Mouse (Mus musculus): Measurements from ENCODE around the gene Cox19.
"Not testable (repeated sequence)": the region's sequence is repeated elsewhere in the genome, so short reads cannot be mapped to it uniquely, and the experiment has no call there.

Cox19 gene

GRCm38 (mm10) chr5:139363858-139364257 lies 12.6 kb upstream of the Cox19 start:
- DNase-seq (ENCODE audit: low spot score in 2 of 2), result no peak

- no peak for DNase-seq (ENCODE audit: low spot score in 2 of 2)
Measured at GRCm38 (mm10) chr5:139359244-139359643, 8.0 kb upstream of the Cox19 start.

- peak in 1 of 2 experiments; percentile 56 for DNase-seq (ENCODE audit: low spot score in 2 of 2)
Measured at GRCm38 (mm10) chr5:139358653-139359052, 7.4 kb upstream of the Cox19 start.

- peak; percentile 42 to 78 for DNase-seq (ENCODE audit: low spot score in 2 of 2)
Measured at GRCm38 (mm10) chr5:139355235-139355772, 4.1 kb upstream of the Cox19 start.

DNA sequence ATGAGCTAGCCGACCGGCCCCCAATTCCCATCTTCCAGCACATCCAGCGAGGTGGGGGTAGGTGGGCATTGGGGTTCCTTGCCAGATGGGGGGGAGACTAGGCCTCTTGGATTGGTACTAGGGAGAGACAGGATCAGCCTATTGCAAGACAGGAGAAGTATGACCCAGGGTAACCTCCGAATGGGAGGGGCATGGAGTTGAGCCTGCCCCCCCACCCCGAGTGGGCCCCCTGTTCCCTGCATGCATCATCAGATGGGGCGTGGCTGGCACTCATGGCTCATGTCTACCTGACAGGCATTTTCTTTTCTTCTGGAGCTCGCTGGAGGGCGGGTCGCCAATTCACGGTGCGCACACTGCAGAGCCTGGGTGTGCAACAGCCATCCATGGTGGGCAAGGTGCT lies 2.7 kb upstream of the Cox19 start:
- no peak for DNase-seq (ENCODE audit: low spot score in 2 of 2)

- peak; percentile 52 to 86 for DNase-seq (ENCODE audit: low spot score in 2 of 2)
Measured at GRCm38 (mm10) chr5:139353496-139353895, 2.3 kb upstream of the Cox19 start.

GRCm38 (mm10) chr5:139352317-139352716 lies 1.1 kb upstream of the Cox19 start, which contains the start of gene Cyp2w1:
Cyp2w1 (plus strand) TSS chr5:139352617.
- no peak for DNase-seq (ENCODE audit: low spot score in 2 of 2)

GRCm38 (mm10) chr5:139351628-139352027 lies 410 bp upstream of the Cox19 start:
- peak; percentile 68 to 69 for DNase-seq (ENCODE audit: low spot score in 2 of 2)

DNA sequence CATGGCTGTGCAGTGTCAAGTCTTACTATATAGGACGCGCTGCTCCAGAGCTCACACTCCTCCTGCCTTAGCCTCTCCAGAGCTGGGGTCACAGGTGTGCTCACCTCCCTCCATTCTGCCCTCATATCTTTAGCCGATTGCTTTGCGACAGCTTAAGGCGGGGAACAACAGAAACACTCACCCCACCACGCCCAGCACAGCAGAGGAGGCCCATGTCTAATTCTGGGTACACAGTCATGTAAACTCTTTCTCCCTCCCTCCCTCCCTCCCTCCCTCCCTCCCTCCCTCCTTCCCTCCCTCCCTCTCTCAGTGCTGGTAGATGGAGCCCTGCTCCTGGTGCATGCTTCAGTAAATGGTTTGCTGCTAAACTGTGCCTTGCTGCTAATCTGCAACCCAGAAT lies 1.5 kb downstream of the Cox19 start:
- DNase-seq (ENCODE audit: low spot score in 2 of 2), result no peak

DNA sequence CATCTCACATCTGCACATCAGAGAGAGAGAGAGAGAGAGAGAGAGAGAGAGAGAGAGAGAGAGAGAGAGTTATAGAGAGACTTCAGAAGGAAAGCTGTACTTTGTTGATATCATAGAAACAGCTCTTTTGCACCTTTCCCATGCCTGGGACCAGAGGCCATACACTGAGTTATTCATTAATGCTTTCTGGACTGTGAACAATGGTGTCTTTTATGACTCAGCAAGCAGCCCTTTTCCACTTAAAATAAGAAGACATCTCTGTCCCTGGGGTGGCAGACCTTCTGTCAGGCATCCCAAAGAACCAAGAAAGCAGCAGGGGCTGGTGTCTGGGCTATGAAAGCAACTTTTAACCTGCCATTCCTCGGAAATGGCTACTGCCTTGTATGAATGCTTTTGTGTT lies 4.0 kb downstream of the Cox19 start:
- DNase-seq (ENCODE audit: low spot score in 2 of 2), result no peak

DNA sequence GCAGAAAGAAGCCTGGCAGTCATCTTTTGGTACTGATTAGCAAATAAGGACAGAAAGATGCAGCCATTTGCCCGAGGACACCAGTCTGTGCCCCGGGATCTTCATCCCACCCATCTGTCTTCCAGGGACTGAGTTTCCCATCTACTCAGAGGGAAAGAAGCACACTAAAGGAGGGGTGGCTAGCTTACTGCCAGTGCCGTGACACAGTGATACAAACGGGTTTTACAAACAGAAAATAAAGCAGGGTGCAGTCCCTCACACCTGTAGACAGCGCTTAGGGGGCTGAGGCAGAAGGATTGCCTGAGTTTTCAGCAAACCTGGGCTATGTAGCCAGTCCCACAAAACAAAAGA lies 5.9 kb downstream of the Cox19 start:
- DNase-seq (ENCODE audit: low spot score in 2 of 2), result no peak

DNA sequence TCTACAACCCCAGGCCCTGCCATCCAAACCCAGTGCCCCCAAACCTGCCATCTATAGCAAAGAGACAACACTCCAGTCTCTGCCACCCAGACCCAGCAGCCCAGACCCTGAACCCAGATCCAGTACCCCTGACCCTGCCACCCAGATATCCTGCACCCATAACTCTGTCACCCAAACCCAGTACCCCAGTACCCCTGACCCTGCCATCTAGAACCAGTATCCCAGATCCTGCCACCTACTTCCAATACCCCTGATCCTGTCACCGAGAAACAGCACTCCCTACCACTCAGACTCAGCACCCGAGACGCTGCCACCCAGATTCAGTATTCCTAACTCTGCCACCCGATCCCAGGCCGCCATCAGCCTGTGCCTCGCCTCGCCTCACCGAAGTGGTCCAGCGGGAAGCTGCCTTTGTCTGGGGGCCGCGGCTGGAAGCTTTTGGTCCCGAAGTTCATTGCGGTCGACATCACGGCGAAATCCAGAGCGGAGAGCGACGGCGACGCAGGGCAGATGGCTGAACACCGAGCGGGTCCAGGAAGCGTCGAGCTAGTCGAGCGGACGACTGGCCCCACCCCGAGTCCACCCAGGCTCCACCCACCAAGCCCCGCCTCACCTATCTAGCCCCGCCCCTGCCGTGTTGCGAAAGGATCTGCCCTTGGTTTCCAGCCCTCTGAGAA lies 6.4 kb downstream of the Cox19 start:
- peak; percentile 92 to 95 for DNase-seq (ENCODE audit: low spot score in 2 of 2)

- peak; percentile 71 to 85 for DNase-seq (ENCODE audit: low spot score in 2 of 2)
Measured at GRCm38 (mm10) chr5:139344021-139344686, 7.1 kb downstream of the Cox19 start.

DNA sequence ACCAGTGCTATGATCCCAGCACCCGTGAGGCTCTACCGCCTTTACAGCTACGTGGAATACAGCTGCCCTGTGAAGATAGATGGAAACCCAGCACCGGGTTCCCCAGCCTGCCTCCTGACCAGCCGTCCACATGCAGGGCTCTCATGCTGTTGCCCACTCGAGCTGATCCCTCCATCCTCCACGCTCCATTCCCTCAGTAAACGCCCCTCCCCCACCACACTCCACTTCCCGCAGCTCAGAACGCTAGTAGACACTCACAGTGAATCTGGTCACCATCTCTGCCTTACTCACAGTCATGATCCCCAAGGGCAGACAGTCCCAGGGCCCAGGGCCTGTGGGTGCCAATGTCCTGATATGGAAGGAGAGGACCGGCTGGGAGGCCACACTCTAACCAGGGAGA lies 12.3 kb downstream of the Cox19 start:
- no peak for DNase-seq (ENCODE audit: low spot score in 2 of 2)

DNA sequence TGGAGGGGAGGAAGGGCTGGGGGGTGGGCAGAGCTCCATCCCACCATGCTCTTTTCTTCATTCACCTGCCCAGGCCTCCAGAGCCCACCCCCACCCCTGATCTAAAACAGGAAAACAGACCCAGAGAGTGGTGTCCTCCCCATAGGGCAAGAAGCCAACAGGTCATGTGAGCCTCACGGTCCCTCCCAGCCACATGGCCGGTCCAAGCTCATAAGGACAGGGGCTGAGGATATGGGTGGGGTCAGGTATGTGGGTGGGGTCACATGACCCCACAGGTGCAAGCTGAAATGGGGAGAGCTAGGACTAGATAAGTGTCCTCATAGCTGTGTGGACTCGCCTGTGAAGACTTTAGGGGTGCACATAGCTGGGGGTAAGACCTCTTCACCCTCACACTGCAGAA lies 12.8 kb downstream of the Cox19 start:
- DNase-seq (ENCODE audit: low spot score in 2 of 2), result no peak

DNA sequence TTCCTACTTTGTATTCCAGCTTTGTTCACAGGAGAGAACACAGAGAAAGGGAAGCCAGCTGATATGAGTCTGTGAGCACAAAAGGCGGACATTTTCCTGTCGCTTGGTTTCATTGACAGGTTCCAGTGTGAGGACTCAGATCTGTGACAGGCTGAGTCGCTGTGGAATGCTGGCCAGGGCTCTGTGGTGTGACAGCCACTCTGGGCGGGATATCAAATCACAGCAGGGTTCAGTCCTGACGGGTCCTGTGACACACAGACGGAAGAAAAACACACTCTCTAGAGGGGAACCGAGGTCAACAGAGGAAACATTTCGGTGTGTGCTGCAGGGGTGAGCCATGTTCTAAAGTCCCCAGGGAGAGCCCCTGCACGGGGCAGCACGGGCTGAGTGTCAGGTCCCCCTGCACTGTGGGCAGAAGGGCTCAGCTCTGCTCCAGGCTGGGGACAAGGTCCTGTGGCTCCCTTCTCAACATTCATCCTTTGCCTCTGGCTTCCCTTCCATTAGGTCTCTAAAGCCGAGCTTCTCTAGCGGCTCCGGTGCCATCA lies 13.3 kb downstream of the Cox19 start:
- DNase-seq (ENCODE audit: low spot score in 2 of 2), result no peak

DNA sequence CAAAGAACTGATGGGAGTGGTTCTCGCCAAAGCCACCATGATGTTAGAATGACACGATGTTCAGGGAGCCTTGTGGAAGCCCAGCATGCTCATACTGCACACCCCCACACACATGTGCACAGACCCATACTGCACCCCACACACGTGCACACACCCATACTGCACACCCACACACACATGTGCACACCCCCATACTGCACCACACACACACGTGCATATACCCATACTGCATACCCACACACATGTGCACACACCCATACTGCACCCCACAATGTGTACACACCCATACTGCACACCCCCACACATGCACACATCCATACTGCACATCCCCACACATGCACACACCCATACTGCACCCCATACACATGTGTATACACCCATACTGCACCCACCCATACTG lies 15.6 kb downstream of the Cox19 start:
- DNase-seq (ENCODE audit: low spot score in 2 of 2), result no peak

DNA sequence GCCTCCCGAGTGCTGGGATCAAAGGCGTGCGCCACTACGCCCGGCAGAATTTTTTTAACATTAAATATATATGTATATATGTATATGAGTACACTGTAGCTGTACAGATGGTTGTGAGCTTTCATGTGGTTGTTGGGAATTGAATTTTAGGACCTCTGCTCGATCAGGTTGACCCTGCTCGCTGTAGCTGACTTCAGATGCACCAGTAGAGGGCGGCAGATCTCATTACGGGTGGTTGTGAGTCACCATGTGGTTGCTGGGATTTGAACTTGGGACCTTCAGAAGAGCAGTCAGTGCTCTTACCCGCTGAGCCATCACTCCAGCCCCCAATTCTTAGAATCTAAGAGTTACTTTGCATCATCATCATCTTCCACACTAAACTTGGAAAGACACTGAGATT lies 16.8 kb downstream of the Cox19 start:
- not testable (repeated sequence) for DNase-seq (ENCODE audit: low spot score in 2 of 2)

GRCm38 (mm10) chr5:139333301-139334013 lies 17.8 kb downstream of the Cox19 start:
- no peak for DNase-seq (ENCODE audit: low spot score in 2 of 2)

GRCm38 (mm10) chr5:139332590-139333272 lies 18.5 kb downstream of the Cox19 start:
- no peak for DNase-seq (ENCODE audit: low spot score in 2 of 2)

GRCm38 (mm10) chr5:139331742-139332141 lies 19.5 kb downstream of the Cox19 start:
- DNase-seq (ENCODE audit: low spot score in 2 of 2), result peak; percentile 39 to 77

- no peak for DNase-seq (ENCODE audit: low spot score in 2 of 2)
Measured at GRCm38 (mm10) chr5:139330766-139331165, 20.5 kb downstream of the Cox19 start.
